Mouse (Mus musculus) erythroblast, embryonic 14.5 days (primary cell): ENCODE data around the gene Ppp1r16b.

Experiments
- GATA1 ChIP-seq: IDR thresholded peaks from 2 replicates; pipeline ENCODE4 v1.6.1; 2012; ENCODE audit warnings: low read length, inconsistent platforms, mixed read lengths
- TAL1 ChIP-seq: IDR thresholded peaks from 3 replicates; pipeline ENCODE4 v1.6.1; 2012; ENCODE audit warnings: low read length, inconsistent platforms, mixed read lengths

GRCm38 (mm10) chr2:158743518-158744141 is 78.4 kb downstream of the Ppp1r16b start:
- TF ChIP-seq GATA1, result no peak
- TF ChIP-seq TAL1, result no peak
